Mouse (Mus musculus) myocyte (in vitro differentiated cells): ENCODE data around the gene Saa2.

Source experiments
- CEBPB ChIP-seq: IDR thresholded peaks from 2 replicates; pipeline ENCODE4 v1.6.1; 2011; ENCODE audit warnings: mild to moderate bottlenecking, moderate library complexity; ENCODE audit not compliant: poor library complexity, insufficient read depth, severe bottlenecking
- E2F4 ChIP-seq: IDR thresholded peaks from one replicate; pipeline ENCODE4 v1.6.1; 2011; ENCODE audit warnings: mild to moderate bottlenecking, control low read depth, moderate library complexity; ENCODE audit not compliant: insufficient read depth
- MAX ChIP-seq: IDR thresholded peaks from one replicate; pipeline ENCODE4 v1.6.1; 2011; ENCODE audit warnings: low read depth, mild to moderate bottlenecking, control low read depth
- MYOD1 ChIP-seq, 3 experiments: IDR thresholded peaks; one replicate each; pipeline ENCODE4 v1.6.1; 2011; ENCODE audit warnings: control low read depth in 2 of 3, low read depth in 2 of 3, mild to moderate bottlenecking in 2 of 3, moderate library complexity in 1 of 3; ENCODE audit not compliant: insufficient read length in 2 of 3, control insufficient read depth in 1 of 3
- MYOG ChIP-seq, 3 experiments: IDR thresholded peaks; one replicate each; pipeline ENCODE4 v1.6.1; 2011; ENCODE audit warnings: control low read depth in 2 of 3, low read depth in 2 of 3, mild to moderate bottlenecking in 2 of 3; ENCODE audit not compliant: insufficient read length in 2 of 3, control insufficient read depth in 1 of 3, insufficient read depth in 1 of 3
- POLR2A ChIP-seq: IDR thresholded peaks from one replicate; pipeline ENCODE4 v1.6.1; 2011; ENCODE audit warnings: low read depth, mild to moderate bottlenecking, control low read depth, moderate library complexity; ENCODE audit not compliant: insufficient read length
- POLR2AphosphoS2 ChIP-seq: IDR thresholded peaks from one replicate; pipeline ENCODE4 v1.6.1; 2011; ENCODE audit warnings: low read depth, control low read depth; ENCODE audit not compliant: insufficient read length
- REST ChIP-seq: IDR thresholded peaks from one replicate; pipeline ENCODE4 v1.6.1; 2011; ENCODE audit warnings: mild to moderate bottlenecking, control low read depth, moderate library complexity; ENCODE audit not compliant: insufficient read depth, insufficient read length
- TCF12 ChIP-seq: IDR thresholded peaks from one replicate; pipeline ENCODE4 v1.6.1; 2011; ENCODE audit warnings: mild to moderate bottlenecking, control low read depth; ENCODE audit not compliant: poor library complexity, insufficient read depth, severe bottlenecking
- USF1 ChIP-seq: IDR thresholded peaks from one replicate; pipeline ENCODE4 v1.6.1; 2011; ENCODE audit warnings: low read depth, mild to moderate bottlenecking, control low read depth, moderate library complexity

- TF ChIP-seq MYOG (IDR thresholded peaks at IDR 0.05; ENCODE audit: control insufficient read depth in 1 of 3, insufficient read depth in 1 of 3, insufficient read length in 2 of 3, low read depth in 2 of 3) (no peak), POLR2A (no peak), POLR2AphosphoS2 (no peak), REST (no peak), USF1 (no peak), CEBPB (no peak), TCF12 (no peak), MYOD1 (IDR thresholded peaks at IDR 0.05; ENCODE audit: control insufficient read depth in 1 of 3, insufficient read length in 2 of 3, low read depth in 2 of 3) (no peak), E2F4 (no peak), MAX (no peak)
Measured at GRCm38 (mm10) chr7:46793871-46794270, 42.3 kb downstream of the Saa2 start.
